Mouse (Mus musculus) liver, embryonic 15.5 days (tissue): ENCODE results near the gene Heg1. TPM values are rescaled to one million over a fixed set of nuclear protein-coding genes. Genes with fewer than 3 reads are reported as not detected.

Experiments
- ATAC-seq: fragments of 200-750 bp; cut with Nextera tagmentation; 2 replicates; pipeline ENCODE4 v1.8.0; 2017; ENCODE audit warnings: moderate number of reproducible peaks, mild to moderate bottlenecking, moderate library complexity; ENCODE audit not compliant: insufficient read depth
- H3K27ac ChIP-seq: fragments of 300-500 bp; sonication (generic); replicated peaks from 2 replicates; pipeline ENCODE4 v1.5.1; 2015; ENCODE audit warnings: mild to moderate bottlenecking, inconsistent platforms
- H3K27me3 ChIP-seq: fragments of 300-500 bp; sonication (generic); 2 replicates; pipeline ENCODE4 v1.6.1; 2015; ENCODE audit warnings: mild to moderate bottlenecking, inconsistent platforms
- H3K36me3 ChIP-seq: fragments of 300-500 bp; sonication (generic); replicated peaks from 2 replicates; pipeline ENCODE4 v1.6.1; 2015; ENCODE audit warnings: moderate library complexity, mild to moderate bottlenecking, inconsistent platforms
- H3K4me1 ChIP-seq: fragments of 300-500 bp; sonication (generic); replicated peaks from 2 replicates; pipeline ENCODE4 v1.6.1; 2015; ENCODE audit warnings: inconsistent platforms
- H3K4me2 ChIP-seq: fragments of 300-500 bp; sonication (generic); 2 replicates; pipeline ENCODE4 v1.6.1; 2015; ENCODE audit warnings: moderate library complexity, mild to moderate bottlenecking, inconsistent platforms
- H3K4me3 ChIP-seq: fragments of 300-500 bp; sonication (generic); replicated peaks from 2 replicates; pipeline ENCODE4 v1.5.1; 2015; ENCODE audit warnings: mild to moderate bottlenecking, inconsistent platforms
- H3K9ac ChIP-seq: fragments of 300-500 bp; sonication (generic); 2 replicates; pipeline ENCODE4 v1.6.1; 2015; ENCODE audit warnings: moderate library complexity, mild to moderate bottlenecking, inconsistent platforms
- H3K9me3 ChIP-seq: fragments of 300-500 bp; sonication (generic); replicated peaks from 2 replicates; pipeline ENCODE4 v1.6.1; 2016; ENCODE audit warnings: inconsistent platforms
- WGBS: fragments of 180-500 bp; shearing (Covaris S2); methylation state at CpG from one replicate; pipeline ENCODE4 v1.1.7; 2015; ENCODE audit warnings: mixed read lengths; ENCODE audit not compliant: insufficient replicate concordance; 5-methylcytosine and 5-hydroxymethylcytosine counted together
- polyA plus RNA-seq: library from polyadenylated mRNA; unstranded; fragments of >200 nt; fragmentation: Nextera tagmentation; extraction: Ambion mirVana; gene quantifications from 2 replicates; pipeline ENCODE4 v1.2.1, GENCODE M21; 2015

Gene Heg1
- polyA plus RNA-seq, 1 experiment from 2014 or later: 4.9 TPM

DNA sequence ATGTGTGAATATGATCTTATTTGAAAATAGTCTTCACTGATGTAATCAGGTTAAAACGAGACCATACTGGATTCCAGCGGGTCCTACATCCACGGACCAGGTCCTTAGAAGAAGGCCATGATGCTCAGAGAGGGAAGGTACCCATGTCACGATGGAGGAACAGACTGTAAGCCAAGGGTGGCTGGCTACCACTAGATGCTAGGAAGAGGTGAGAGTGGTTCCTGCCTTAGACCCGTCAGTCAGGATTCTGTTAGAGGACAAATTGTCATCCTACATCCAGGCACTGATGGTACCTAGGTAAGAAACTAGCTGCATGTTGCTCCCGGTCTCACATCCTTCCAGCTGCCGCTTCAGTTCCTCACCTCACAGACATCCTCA lies 6.9 kb upstream of the Heg1 start:
- Histone ChIP-seq H3K4me2 (no peak overlapping the region), H3K27ac (no peak overlapping the region), H3K36me3 (no peaks in the 10 kb centered on the region), H3K27me3 (no peaks in the 10 kb centered on the region; the same call in 1 of the 2 replicates), H3K9me3 (no peaks in the 10 kb centered on the region), H3K9ac (no peak overlapping the region), H3K4me3 (no peak overlapping the region), H3K4me1 (no peaks in the 10 kb centered on the region)
- WGBS: 71% methylated on average over 7 of the region's 7 CpGs
- ATAC-seq: no peak

DNA sequence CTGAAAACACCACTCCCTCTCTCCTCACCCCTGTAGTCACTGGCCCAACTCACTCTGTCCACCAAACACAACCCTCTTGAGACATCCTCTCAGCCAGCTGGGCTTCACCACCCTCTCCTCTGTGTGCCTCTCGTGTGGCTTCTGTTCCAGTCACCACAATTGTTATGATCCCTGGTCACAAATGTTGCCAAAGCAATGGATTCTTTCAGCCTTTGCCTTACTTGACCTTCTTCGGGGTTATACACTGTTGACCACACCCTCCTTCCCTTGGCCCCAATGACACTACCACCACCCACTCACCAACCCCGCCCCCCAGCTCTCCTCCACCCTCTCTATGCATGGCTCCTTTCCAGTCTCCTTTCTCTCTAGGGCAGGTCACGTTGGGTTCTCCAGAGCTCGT lies 6.3 kb upstream of the Heg1 start:
- no peaks in the 10 kb centered on the region for H3K36me3 ChIP-seq
- H3K9me3 ChIP-seq: no peaks in the 10 kb centered on the region
- H3K27me3 ChIP-seq: no peaks in the 10 kb centered on the region; the same call in 1 of the 2 replicates
- H3K27ac ChIP-seq: no peak overlapping the region
- no peak overlapping the region for H3K9ac ChIP-seq
- no peaks in the 10 kb centered on the region for H3K4me1 ChIP-seq
- 58% methylated on average over 5 of the region's 5 CpGs for WGBS
- ATAC-seq: no peak
- H3K4me2 ChIP-seq: no peak overlapping the region
- no peak overlapping the region for H3K4me3 ChIP-seq

DNA sequence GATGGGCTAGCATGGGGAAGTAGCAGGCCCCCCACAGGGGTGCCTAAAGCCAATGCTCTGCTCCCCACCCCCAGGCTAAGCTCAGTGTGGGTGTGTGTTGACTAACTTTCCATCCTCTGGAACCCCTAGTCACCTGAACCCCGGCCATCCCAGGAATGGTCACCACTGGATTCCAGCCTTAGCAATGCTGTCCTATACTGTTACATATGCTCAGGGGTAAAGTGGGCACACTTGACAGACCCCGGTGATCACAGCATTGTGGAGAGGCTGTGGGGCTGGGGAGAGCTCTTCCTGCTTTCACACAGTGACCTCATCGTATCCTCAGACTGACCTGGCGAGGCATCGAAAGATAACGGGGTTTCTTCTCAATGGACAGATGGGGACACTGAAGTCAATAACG lies 3.9 kb upstream of the Heg1 start:
- H3K4me1 ChIP-seq: peaks cover 14% of the 10 kb centered on the region
- ATAC-seq: no peak

DNA sequence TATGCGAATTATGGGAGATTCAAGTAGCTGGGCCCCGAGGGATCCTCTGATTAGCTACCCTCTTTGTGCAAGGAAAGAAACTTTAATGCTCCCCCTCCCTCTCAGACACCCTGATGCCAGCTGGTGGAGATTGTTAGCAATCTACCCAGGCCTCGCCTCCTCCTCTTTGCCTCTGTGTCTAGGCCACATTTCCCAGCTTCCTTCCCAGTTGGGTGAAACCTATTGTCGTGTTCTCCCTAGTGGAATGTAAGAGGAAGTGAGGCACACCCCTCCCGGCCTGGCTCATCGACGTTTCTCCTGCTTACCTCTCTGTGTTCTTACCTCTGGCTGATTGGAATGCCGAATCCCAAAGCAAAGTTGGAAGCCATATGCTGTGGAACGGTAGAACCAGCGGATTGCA lies 3.4 kb upstream of the Heg1 start:
- peaks cover 20% of the 10 kb centered on the region for H3K4me1 ChIP-seq
- H3K27me3 ChIP-seq: no peaks in the 10 kb centered on the region; the same call in 1 of the 2 replicates
- no peaks in the 10 kb centered on the region for H3K36me3 ChIP-seq
- no peak overlapping the region for H3K4me2 ChIP-seq
- 45% methylated on average over 10 of the region's 10 CpGs for WGBS
- no peak overlapping the region for H3K27ac ChIP-seq
- H3K4me3 ChIP-seq: no peak overlapping the region
- H3K9me3 ChIP-seq: no peaks in the 10 kb centered on the region
- H3K9ac ChIP-seq: no peak overlapping the region
- no peak for ATAC-seq

More for the DNA sequence above, 3.9 kb upstream of the Heg1 start:
- H3K27ac ChIP-seq: no peak overlapping the region
- no peaks in the 10 kb centered on the region for H3K36me3 ChIP-seq
- no peaks in the 10 kb centered on the region; the same call in 1 of the 2 replicates for H3K27me3 ChIP-seq
- H3K9me3 ChIP-seq: no peaks in the 10 kb centered on the region
- no peak overlapping the region for H3K9ac ChIP-seq
- no peak overlapping the region for H3K4me2 ChIP-seq
- H3K4me3 ChIP-seq: no peak overlapping the region
- WGBS: 66% methylated on average over 7 of the region's 7 CpGs

DNA sequence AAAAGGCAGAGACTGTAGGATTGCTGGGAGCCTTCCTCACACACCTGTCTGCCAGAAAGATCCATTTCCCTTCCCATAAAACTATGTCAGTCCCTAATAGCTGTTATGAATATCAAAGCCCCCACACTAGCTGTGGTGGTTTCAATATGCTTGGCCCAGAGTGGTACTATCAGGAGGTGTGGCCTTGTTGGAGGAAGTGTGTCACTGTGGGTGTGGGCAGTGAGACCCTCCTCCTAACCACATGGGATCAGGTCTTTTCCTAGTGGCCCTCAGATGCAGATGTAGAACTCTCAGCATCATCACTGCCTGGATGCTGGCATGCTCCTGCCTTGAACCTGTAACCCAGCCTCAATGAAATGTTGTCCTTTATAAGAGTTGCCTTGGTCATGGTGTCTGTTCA lies 2.5 kb upstream of the Heg1 start:
- H3K9ac ChIP-seq: no peak overlapping the region
- H3K36me3 ChIP-seq: no peaks in the 10 kb centered on the region
- no peaks in the 10 kb centered on the region for H3K9me3 ChIP-seq
- no peak overlapping the region for H3K4me2 ChIP-seq
- H3K27me3 ChIP-seq: no peaks in the 10 kb centered on the region; the same call in 1 of the 2 replicates
- H3K4me1 ChIP-seq: peaks cover 28% of the 10 kb centered on the region
- no peak overlapping the region for H3K4me3 ChIP-seq
- H3K27ac ChIP-seq: no peak overlapping the region
- no peak for ATAC-seq

DNA sequence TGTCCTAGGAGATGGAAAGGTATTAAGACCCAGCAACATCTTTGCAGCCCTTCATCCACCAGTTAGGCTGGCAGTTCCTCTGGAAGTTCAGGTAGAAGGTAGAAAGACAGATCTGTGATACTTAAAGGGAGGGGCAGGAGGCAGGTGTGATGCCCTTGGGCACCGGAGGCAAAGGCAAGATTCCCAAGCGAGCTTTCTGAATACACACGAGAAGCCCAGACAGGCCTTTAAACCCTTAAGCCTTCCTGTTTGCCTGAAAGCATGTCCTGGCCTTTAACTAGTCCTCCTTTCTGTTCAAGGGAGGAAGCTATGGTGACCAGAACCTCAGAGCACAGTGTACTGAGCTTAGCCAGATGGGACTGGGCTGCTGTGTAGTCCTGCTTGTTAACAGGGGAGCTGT lies 1.5 kb upstream of the Heg1 start:
- Histone ChIP-seq H3K4me3 (no peak overlapping the region), H3K9me3 (no peaks in the 10 kb centered on the region), H3K27me3 (no peaks in the 10 kb centered on the region; the same call in 1 of the 2 replicates), H3K9ac (no peak overlapping the region), H3K4me1 (peaks cover 34% of the 10 kb centered on the region), H3K36me3 (no peaks in the 10 kb centered on the region), H3K27ac (no peak overlapping the region), H3K4me2 (no peak overlapping the region)
- ATAC-seq: no peak
- WGBS: 74% methylated on average over 3 of the region's 3 CpGs

DNA sequence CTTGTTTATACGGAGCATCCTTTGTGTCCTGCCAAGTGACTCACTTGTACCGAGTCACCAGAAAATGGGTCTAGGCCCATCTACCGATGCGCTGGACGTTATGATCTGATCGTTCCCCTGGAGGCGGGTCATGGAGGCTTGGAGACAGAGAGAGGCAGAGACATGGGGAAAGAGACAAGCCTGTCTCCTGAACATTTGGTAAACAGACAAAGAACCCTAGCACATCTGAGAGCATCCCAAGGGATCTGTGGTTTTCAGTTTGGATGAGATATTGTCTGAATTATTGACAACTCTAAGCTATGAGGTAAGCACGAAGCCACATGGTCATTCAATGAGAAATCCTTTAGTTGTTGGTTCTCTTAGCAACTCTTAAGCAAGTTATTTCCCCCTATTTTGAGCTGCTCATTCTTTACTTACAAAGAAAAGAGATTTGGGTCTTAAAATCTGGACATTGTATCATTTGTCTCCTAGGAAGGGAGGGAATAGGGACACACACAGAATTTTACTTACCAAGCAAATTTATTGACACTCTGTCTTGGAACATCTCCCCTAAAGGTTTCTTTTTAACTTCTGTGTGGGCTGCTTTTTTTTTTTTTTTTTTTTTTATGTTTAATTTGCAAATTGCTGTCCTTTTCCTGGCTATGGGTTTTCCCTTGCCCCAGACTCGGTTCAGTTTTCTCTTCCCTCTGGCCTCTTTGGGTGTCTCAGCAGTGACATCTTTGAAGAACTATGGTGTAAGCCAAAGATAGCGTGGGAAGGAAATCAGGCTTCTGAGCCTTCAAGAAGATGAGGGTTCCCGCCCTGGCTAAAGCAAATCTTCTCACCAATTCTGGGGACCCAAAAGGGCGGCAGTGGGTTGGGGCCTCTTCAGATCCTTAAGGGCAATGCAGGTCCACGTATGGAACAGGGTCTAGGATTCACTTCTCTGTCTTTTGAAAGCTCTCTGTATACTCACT lies 686 bp upstream of the Heg1 start:
- Histone ChIP-seq H3K9ac (peak overlapping the region; percentile 76; the same call in 1 of the 2 replicates), H3K9me3 (no peaks in the 10 kb centered on the region), H3K27me3 (no peaks in the 10 kb centered on the region; the same call in 1 of the 2 replicates), H3K4me1 (peaks cover 39% of the 10 kb centered on the region), H3K27ac (peak overlapping the region; percentile 42; the same call in 1 of the 2 replicates), H3K4me3 (peak overlapping the region; percentile 66), H3K4me2 (peak overlapping the region; percentile 88), H3K36me3 (no peaks in the 10 kb centered on the region)
- WGBS: 53% methylated on average over 13 of the region's 13 CpGs
- no peak for ATAC-seq

DNA sequence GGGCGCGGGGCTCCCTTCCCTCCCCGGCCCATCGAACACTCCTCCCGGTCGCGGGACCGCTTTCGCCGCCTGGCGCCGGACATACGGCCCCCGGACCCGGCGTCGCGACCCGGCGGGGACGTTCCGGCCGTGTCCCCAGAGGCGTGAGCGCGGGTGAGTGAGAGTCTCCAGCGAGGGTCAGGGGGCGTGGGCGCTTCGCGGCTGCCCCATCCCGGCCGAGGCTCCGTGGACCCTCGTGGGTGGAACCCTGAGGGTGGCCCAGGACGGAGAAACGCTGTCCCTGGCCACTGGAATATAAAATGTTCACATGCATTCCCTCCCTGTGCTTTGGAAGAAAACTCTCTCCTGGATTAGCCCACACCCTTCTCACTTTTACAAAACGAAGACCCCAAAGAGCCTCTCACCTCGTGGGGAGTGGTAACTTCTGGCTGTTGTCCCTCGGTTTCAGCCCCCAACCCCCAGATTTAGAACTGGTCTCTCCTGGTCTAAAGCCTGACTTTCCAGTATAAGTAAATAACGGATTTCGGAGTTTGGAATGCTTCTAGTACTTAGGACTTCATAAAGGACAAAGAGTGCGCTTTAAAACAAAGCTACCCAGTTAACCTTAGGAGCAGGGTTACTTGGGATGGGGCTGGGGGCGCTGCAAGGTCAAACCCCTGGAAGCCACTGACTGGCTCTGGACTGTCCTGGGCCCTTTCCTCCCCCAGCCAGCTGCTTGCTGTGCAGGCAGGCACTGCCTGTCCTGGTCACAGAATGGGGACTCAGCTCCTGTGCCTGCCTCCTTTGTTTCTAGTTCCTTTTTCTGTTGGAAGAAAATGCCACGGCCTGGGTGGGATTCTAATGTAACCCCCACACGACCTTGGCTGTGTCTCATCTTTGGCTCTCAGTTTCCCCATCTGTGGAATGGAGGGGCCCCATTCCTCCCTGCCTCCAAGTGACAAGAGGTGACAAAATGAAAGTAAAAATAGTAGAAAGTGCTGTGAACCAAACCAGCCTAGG lies 832 bp downstream of the Heg1 start:
- H3K4me2 ChIP-seq: peak overlapping the region; percentile 88
- peaks cover 39% of the 10 kb centered on the region for H3K4me1 ChIP-seq
- WGBS: under 1% methylated on average over 46 of the region's 46 CpGs
- H3K36me3 ChIP-seq: no peaks in the 10 kb centered on the region
- no peaks in the 10 kb centered on the region for H3K27me3 ChIP-seq
- peak overlapping the region; percentile 54 for H3K27ac ChIP-seq
- peak overlapping the region; percentile 66 for H3K4me3 ChIP-seq
- H3K9ac ChIP-seq: peak overlapping the region; percentile 76
- ATAC-seq: peak; percentile 32
- no peaks in the 10 kb centered on the region for H3K9me3 ChIP-seq

DNA sequence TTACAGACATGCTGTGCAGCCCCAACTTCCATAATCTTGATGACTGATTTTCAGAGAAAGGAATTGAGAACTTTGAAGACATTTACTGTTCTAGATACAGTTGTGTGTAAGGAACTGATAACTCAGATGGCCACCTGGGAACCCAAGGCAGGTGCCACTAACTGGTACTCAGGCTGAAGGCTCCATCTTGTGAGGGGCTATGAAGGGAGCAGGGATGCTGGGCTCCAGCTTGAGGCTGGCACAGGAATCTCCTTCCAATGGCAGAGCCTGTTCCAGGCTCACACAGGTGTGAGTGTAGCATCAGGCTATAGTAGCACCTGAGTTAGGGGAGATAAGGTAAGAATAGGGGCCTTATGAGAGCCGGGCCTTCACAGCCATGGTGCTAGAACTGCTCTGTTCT lies 1.9 kb downstream of the Heg1 start:
- peaks cover 47% of the 10 kb centered on the region for H3K4me1 ChIP-seq
- no peak for ATAC-seq
- peak overlapping the region; percentile 66; the same call in 1 of the 2 replicates for H3K4me3 ChIP-seq
- peak overlapping the region; percentile 88 for H3K4me2 ChIP-seq
- H3K36me3 ChIP-seq: no peaks in the 10 kb centered on the region
- H3K9me3 ChIP-seq: no peaks in the 10 kb centered on the region
- no peaks in the 10 kb centered on the region for H3K27me3 ChIP-seq
- H3K9ac ChIP-seq: no peak overlapping the region; the same call in 1 of the 2 replicates
- no peak overlapping the region for H3K27ac ChIP-seq
- 58% methylated on average over 1 of the region's 1 CpGs for WGBS

DNA sequence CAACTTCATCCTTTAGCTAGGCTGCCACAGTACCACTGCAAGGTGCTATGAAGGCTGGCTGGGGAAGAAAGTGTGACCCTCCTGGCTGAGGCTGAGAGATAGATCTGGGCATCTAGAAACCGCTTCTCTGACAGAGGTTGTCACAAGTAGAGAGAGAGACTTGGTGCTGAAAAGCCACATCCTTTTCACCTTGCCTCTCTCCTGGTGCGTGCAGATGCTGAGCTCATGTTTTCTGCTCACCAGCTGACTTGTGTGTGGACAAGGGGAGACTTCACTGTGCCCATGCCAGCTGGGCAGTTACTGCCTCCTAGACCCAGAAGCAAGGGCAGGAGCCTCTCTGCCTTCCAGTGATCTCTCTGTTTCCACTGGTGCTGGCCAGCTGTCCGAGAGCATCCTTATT lies 3.6 kb downstream of the Heg1 start:
- Histone ChIP-seq H3K9ac (no peak overlapping the region), H3K4me3 (no peak overlapping the region), H3K27ac (0 out of 2 replicates have a peak overlapping the region, but pooled peaks have one; percentile 1), H3K4me2 (peak overlapping the region; percentile 88), H3K36me3 (no peaks in the 10 kb centered on the region), H3K9me3 (no peaks in the 10 kb centered on the region), H3K27me3 (no peaks in the 10 kb centered on the region), H3K4me1 (peaks cover 57% of the 10 kb centered on the region)
- no peak for ATAC-seq
- whole genome bisulfite sequencing: 63% methylated on average over 3 of the region's 3 CpGs
